Mouse (Mus musculus) small intestine, adult 2 months (tissue): ENCODE data around the gene Dgkg. TPM values are rescaled to one million over a fixed set of nuclear protein-coding genes. Genes with fewer than 3 reads are reported as not detected.

Experiments used
- H3K27ac ChIP-seq: fragments of 200-500 bp; 2 replicates; pipeline ENCODE4 v1.5.1; 2012; ENCODE audit warnings: low read depth, low read length, control low read depth, inconsistent platforms; ENCODE audit not compliant: insufficient read depth
- H3K27me3 ChIP-seq: fragments of 200-500 bp; 2 replicates; pipeline ENCODE4 v1.6.1; 2012; ENCODE audit warnings: mild to moderate bottlenecking, moderate library complexity, low read length, inconsistent platforms; ENCODE audit not compliant: control insufficient read depth, insufficient read depth
- H3K36me3 ChIP-seq: fragments of 200-500 bp; 2 replicates; pipeline ENCODE4 v1.6.1; 2012; ENCODE audit warnings: mild to moderate bottlenecking, low read length, control low read depth, inconsistent platforms; ENCODE audit not compliant: control insufficient read depth, insufficient read depth
- H3K4me1 ChIP-seq: fragments of 200-500 bp; 2 replicates; pipeline ENCODE4 v1.6.1; 2012; ENCODE audit warnings: low read length, inconsistent platforms, mixed read lengths; ENCODE audit not compliant: control insufficient read depth, insufficient read depth, insufficient read length
- H3K4me3 ChIP-seq: fragments of 200-500 bp; 2 replicates; pipeline ENCODE4 v1.5.1; 2012; ENCODE audit warnings: low read depth, mild to moderate bottlenecking, control low read depth, inconsistent platforms, low read length, moderate library complexity
- CTCF ChIP-seq: fragments of 200-500 bp; IDR thresholded peaks from 2 replicates; pipeline ENCODE4 v1.5.1; 2012; ENCODE audit warnings: low read depth, mild to moderate bottlenecking, control low read depth, inconsistent platforms, low read length, moderate library complexity, mixed read lengths; ENCODE audit not compliant: insufficient replicate concordance, insufficient read length; ENCODE audit errors: extremely low read depth
- POLR2A ChIP-seq: fragments of 200-500 bp; IDR thresholded peaks from 2 replicates; pipeline ENCODE4 v1.6.1; 2012; ENCODE audit warnings: low read depth, mild to moderate bottlenecking, control low read depth, inconsistent platforms, low read length, moderate library complexity
- WGBS: fragments of 180-500 bp; shearing (Covaris S2); methylation state at CpG from one replicate; pipeline ENCODE4 v1.1.7; 2018; 5-methylcytosine and 5-hydroxymethylcytosine counted together
- polyA plus RNA-seq: library from polyadenylated mRNA; depleted of rRNA; stranded (reverse); fragments of >200 nt; gene quantifications from 2 replicates; pipeline ENCODE4 v1.2.3, GENCODE M21; 2012

Dgkg gene
- polyA plus RNA-seq, 1 experiment: 0.51 TPM

DNA sequence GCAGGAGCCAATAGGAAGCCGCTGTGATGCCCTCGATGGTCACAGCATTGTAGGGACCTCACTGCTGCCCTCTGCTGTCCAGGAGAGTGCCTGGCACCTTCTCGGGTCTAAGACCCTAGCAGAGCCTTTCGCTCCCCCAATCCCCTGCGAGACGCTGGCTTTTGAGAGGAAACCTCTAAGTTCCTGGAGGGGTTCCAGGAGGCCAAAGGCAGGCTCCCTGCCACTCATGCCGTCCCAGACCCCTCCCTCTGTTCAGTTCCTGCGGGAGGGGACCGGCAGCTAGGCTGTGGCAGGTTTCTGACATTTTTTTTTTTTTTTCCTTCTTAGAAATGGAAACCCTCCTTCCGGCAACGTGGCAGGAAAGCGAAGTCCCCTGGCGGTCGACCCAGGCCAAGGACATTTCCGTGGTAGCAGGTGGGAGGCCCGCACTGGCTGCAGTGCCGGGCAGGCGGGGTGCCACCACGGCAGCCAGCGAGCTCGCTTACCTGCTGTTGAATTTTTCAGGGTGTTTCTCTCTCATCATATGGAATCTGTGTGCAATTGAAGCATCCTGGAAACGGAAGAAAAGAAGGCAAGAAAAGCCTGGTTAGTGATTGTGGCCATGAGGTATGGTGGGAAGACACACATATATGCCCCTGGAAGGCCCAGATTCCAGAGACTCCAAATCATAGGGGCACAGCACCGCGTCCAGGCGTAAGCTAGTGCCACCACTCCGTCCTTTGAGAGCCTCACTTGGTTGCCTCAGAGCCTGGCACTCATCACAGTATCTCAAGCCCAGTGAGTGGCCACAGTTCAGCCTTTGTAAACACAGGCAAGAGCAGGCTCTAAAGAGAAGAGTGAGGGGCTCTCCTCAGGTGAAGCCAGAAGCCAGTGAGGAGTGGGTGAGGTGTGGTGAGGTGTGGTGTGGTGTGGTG is 108.6 kb downstream of the Dgkg start:
- 9% methylated on average over 26 of the region's 26 CpGs for WGBS
- Histone ChIP-seq H3K36me3 (no peaks in the 10 kb centered on the region), H3K4me1 (peaks cover 18% of the 10 kb centered on the region), H3K27ac (no peak overlapping the region), H3K27me3 (no peaks in the 10 kb centered on the region), H3K4me3 (peak overlapping the region; percentile 61)
- peak; percentile 90 for TF ChIP-seq CTCF
- TF ChIP-seq POLR2A: no peak

DNA sequence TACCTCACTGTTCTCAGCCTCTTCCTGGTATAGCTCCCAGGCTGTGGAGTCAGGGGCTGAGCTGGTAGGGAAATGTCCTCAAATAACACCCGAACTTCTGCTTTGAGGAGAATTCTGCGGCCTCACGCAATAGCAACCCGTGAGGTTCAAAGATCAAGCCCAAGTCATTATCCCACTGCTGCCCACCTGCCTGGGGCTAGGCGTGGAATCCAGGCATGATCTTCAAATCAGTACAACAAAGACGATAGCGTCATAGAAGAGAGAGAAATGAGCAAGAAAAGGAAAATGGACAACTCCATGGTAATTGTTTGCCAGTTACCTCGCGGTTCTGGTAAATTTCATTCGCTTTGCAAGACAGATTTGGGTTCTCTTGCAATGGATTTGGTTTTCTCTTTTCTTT is 109.3 kb downstream of the Dgkg start:
- Histone ChIP-seq H3K4me1 (peaks cover 18% of the 10 kb centered on the region), H3K4me3 (no peak overlapping the region; the same call in 1 of the 2 replicates), H3K27me3 (no peaks in the 10 kb centered on the region), H3K36me3 (no peaks in the 10 kb centered on the region), H3K27ac (no peak overlapping the region)
- TF ChIP-seq POLR2A (no peak), CTCF (no peak)
- 33% methylated on average over 10 of the region's 10 CpGs for WGBS

DNA sequence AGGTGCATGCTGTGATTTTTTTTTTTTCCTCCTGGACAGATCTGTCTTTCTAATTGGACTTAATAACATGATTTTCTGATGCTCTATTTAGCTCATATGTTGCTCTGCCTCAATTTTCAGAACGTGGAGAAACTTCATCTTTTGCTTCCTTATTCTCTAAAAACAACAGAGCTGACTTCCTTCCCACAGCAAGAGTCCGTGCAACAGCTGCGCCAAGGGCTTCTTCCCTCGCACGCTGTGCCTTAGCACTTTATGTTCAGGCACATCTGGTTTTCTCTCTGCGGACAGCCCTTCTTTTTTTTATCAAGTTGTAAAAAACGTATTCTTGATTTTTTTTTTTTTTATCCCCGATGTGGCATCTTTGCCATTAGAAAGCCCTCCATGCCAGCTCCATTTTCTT is 111.2 kb downstream of the Dgkg start:
- no peaks in the 10 kb centered on the region for H3K36me3 ChIP-seq
- 70% methylated on average over 8 of the region's 8 CpGs for WGBS
- TF ChIP-seq POLR2A (no peak), CTCF (no peak)
- H3K27ac ChIP-seq: peak overlapping the region; percentile 74
- H3K4me1 ChIP-seq: peaks cover 18% of the 10 kb centered on the region
- H3K27me3 ChIP-seq: no peaks in the 10 kb centered on the region
- no peak overlapping the region for H3K4me3 ChIP-seq

DNA sequence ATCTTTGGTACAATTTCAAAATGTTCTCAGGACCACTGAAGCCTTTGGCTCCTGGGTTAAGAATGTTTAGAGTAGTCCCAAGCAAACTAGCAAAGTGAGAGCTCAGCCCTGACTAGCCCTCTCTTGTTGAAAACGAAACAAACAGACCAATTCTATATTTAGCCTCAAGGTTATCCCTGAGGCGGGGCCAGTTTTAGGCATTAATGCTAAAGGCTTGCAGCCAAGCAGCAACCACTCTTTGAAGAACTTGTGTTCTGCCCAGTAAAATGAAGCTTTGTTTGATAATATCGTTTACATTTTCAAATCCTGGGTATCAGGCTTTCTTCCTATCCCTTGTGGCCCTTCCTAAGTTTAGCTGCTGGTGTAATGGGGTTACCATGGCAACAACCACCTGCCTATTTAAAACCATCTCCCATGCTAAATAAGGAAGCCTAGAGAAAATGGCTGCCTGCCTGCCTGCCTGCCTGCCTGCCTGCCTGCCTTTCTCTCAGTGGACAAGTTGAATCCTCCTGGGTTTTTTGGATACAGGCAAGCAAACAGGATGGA is 111.9 kb downstream of the Dgkg start:
- 12% methylated on average over 3 of the region's 3 CpGs for WGBS
- Histone ChIP-seq H3K36me3 (no peaks in the 10 kb centered on the region), H3K4me1 (peaks cover 18% of the 10 kb centered on the region)

DNA sequence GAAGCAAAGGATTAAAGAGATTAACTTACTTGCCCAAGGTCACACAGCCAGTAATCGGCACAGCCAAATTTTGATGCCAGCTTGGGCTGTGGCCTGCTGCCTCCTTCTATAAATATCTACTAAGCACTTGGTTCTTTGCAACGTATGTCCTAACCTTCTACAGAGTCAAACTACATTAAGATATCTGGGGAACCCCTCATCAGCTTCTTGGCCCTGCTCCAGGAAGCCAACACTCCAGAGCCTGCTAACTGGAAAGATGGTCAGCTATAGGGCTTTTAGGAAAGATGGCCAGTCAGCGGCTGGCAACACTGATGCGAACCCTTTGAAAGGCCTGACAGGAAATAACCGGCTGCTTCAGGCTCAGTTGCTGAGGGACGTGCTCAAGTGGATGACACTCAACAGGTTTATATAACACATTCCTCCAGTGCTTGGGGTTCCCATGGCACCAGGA is 114.3 kb downstream of the Dgkg start:
- no peaks in the 10 kb centered on the region for H3K36me3 ChIP-seq
- no peak overlapping the region for H3K4me3 ChIP-seq
- 76% methylated on average over 6 of the region's 6 CpGs for WGBS
- H3K27ac ChIP-seq: no peak overlapping the region
- H3K4me1 ChIP-seq: peaks cover 9% of the 10 kb centered on the region
- TF ChIP-seq POLR2A: no peak
- H3K27me3 ChIP-seq: no peaks in the 10 kb centered on the region

More for the DNA sequence above, 111.9 kb downstream of the Dgkg start:
- Histone ChIP-seq H3K27ac (peak overlapping the region; percentile 74), H3K4me3 (no peak overlapping the region), H3K27me3 (no peaks in the 10 kb centered on the region)
- TF ChIP-seq CTCF: no peak
- no peak for TF ChIP-seq POLR2A

DNA sequence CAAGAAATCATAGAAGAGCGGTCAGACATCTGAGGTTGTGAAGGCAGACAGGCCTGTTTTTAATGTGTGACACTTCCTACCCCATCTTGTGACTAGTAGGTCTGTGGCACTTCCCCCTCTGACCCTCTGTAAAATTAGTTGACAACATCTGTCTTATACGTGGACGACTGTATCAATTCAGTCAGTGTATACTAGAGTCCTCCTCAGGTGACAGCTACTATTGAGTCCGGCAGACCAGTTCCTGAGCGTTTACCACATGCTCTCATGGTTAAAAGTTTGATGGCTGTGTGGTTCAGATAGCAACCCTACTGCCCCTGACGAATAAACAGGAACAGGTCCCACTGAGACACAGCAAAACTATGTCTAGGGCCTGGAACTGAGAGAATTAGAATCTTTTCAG is 117.7 kb downstream of the Dgkg start:
- Histone ChIP-seq H3K27me3 (no peaks in the 10 kb centered on the region), H3K36me3 (no peaks in the 10 kb centered on the region), H3K4me3 (no peak overlapping the region), H3K4me1 (no peaks in the 10 kb centered on the region), H3K27ac (no peak overlapping the region)
- WGBS: 86% methylated on average over 6 of the region's 6 CpGs
- TF ChIP-seq POLR2A (no peak), CTCF (no peak)

DNA sequence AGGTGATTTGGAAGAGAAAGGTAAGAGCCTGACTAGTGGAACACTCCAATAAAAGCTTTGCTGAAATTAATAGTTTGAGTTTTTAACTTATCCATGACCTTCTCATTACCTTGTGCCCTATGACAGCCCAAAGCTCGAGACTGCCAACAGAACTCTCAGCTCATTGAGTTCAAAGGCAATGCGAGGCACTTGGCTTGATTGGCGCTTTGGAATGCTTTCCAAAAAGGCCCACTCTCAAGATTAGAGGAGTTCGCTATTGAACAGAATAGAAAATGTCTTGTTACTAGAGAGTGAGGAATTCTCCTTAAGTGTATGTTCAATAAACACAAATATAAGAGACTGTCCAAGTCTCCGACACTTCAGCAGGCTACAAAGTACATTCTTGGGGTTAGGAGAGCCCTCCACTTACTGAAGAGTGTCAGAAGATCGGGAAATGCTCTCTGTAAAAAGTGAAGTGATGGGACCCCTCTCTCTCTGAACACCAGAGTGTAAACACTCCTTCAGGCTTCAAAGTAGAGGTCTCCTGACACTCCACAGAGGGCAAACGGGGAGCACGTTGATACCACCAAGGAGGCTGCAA is 120.3 kb downstream of the Dgkg start:
- 78% methylated on average over 8 of the region's 8 CpGs for WGBS
- TF ChIP-seq POLR2A: no peak
- TF ChIP-seq CTCF: no peak

More for the DNA sequence above, 120.3 kb downstream of the Dgkg start:
- Histone ChIP-seq H3K4me3 (no peak overlapping the region), H3K36me3 (no peaks in the 10 kb centered on the region), H3K4me1 (no peaks in the 10 kb centered on the region), H3K27me3 (no peaks in the 10 kb centered on the region), H3K27ac (no peak overlapping the region)
